Mouse (Mus musculus) intestine, postnatal 0 days (tissue): ENCODE results near the gene Olfr103. TPM values are rescaled to one million over a fixed set of nuclear protein-coding genes. Genes with fewer than 3 reads are reported as not detected.

ENCODE experiments used
- ATAC-seq: fragments of 200-750 bp; cut with Nextera tagmentation; 2 replicates; pipeline ENCODE4 v1.8.0; 2017; ENCODE audit warnings: mild to moderate bottlenecking, moderate TSS enrichment, moderate library complexity
- H3K27ac ChIP-seq: fragments of 300-500 bp; sonication (generic); 2 replicates; pipeline ENCODE4 v1.5.1; 2014; ENCODE audit warnings: mild to moderate bottlenecking, low read depth, low read length, moderate library complexity
- H3K27me3 ChIP-seq: fragments of 300-500 bp; sonication (generic); replicated peaks from 2 replicates; pipeline ENCODE4 v1.6.1; 2014; ENCODE audit warnings: low read length, mixed read lengths; ENCODE audit not compliant: control insufficient read depth, insufficient read depth
- H3K36me3 ChIP-seq: fragments of 300-500 bp; sonication (generic); 2 replicates; pipeline ENCODE4 v1.6.1; 2014; ENCODE audit warnings: mild to moderate bottlenecking, moderate library complexity; ENCODE audit not compliant: control insufficient read depth, insufficient read depth
- H3K4me1 ChIP-seq: fragments of 300-500 bp; sonication (generic); replicated peaks from 2 replicates; pipeline ENCODE4 v1.6.1; 2014; ENCODE audit warnings: antibody characterized with exemption, low read length, mixed read lengths; ENCODE audit not compliant: control insufficient read depth, insufficient read depth
- H3K4me2 ChIP-seq: fragments of 300-500 bp; sonication (generic); replicated peaks from 2 replicates; pipeline ENCODE4 v1.6.1; 2014; ENCODE audit warnings: low read depth, mild to moderate bottlenecking, moderate library complexity
- H3K4me3 ChIP-seq: fragments of 300-500 bp; sonication (generic); 2 replicates; pipeline ENCODE4 v1.5.1; 2014; ENCODE audit warnings: low read depth, low read length
- H3K9ac ChIP-seq: fragments of 300-500 bp; sonication (generic); 2 replicates; pipeline ENCODE4 v1.6.1; 2014; ENCODE audit warnings: mild to moderate bottlenecking, low read depth, low read length
- H3K9me3 ChIP-seq: fragments of 300-500 bp; sonication (generic); 2 replicates; pipeline ENCODE4 v1.6.1; 2016; ENCODE audit warnings: mixed run types; ENCODE audit not compliant: control insufficient read depth
- CTCF ChIP-seq: sonication (generic); IDR thresholded peaks from 2 replicates; pipeline ENCODE4 v1.5.1; 2016; ENCODE audit warnings: low read depth, mild to moderate bottlenecking, control low read depth, antibody characterized with exemption, moderate library complexity
- WGBS: fragments of 180-500 bp; shearing (Covaris S2); extraction: QIAGEN DNeasy Blood & Tissue Kit; methylation state at CpG from one replicate; pipeline ENCODE4 v1.1.7; 2014; 5-methylcytosine and 5-hydroxymethylcytosine counted together
- polyA plus RNA-seq: library from polyadenylated mRNA; unstranded; fragments of >200 nt; fragmentation: Nextera tagmentation; extraction: Ambion mirVana; gene quantifications from 2 replicates; pipeline ENCODE4 v1.2.1, GENCODE M21; 2015

Olfr103 gene
- polyA plus RNA-seq, 1 experiment from 2014 or later, result not detected

DNA sequence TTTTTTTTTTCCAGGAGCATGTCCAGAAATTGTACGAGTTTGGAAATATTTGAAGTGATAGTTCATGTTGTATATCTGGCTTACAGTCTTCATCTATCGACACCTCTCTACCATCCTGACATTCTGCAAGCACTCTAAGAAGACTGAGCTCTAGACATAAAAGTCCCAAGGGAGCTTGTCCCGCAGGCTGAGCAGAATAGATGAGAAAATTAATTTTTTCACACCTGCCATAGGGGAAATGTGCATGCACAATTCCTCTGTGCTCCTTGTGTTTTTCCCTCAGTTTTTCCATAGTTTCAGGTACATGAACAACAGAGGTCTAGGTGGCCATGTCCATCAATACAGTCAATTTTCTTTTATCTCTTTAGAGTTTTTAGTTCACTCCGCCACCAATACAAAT lies 35.3 kb downstream of the Olfr103 start, which contains the start of gene Olfr101:
Gene Olfr101 (minus strand): TSS at position 101 of the 400 bp plus-strand sequence.
- Histone ChIP-seq H3K4me2 (no peak within 1 kb of the TSS), H3K36me3 (no peaks in the 10 kb centered on the region), H3K9me3 (no peaks in the 10 kb centered on the region), H3K9ac (no peak within 1 kb of the TSS), H3K4me3 (no peak within 1 kb of the TSS), H3K27me3 (no peaks in the 10 kb centered on the region), H3K4me1 (no peaks in the 10 kb centered on the region), H3K27ac (no peak within 1 kb of the TSS)
- TF ChIP-seq CTCF, result no peak
- 84% methylated on average over 4 of the region's 4 CpGs for WGBS
- no peak for ATAC-seq

Other genes with a start within 250 kb of the Olfr103 start
- not detected in 2 replicates for gene Olfr91, start 241.4 kb downstream of the Olfr103 start, polyA plus RNA-seq
- not detected in 2 replicates for gene Olfr92, start 219.6 kb downstream of the Olfr103 start, polyA plus RNA-seq
- gene Olfr93, start 178.2 kb downstream of the Olfr103 start, polyA plus RNA-seq, result not detected in 2 replicates
- gene Ubd, start 145.8 kb downstream of the Olfr103 start, polyA plus RNA-seq, result 5.2 and 5.3 TPM in 2 replicates
- not detected in 2 replicates for gene Olfr94, start 138.7 kb downstream of the Olfr103 start, polyA plus RNA-seq
- not detected in 2 replicates for gene Olfr95, start 126.6 kb downstream of the Olfr103 start, polyA plus RNA-seq
- gene Olfr96, start 119.6 kb downstream of the Olfr103 start, polyA plus RNA-seq, result not detected in 2 replicates
- gene Olfr97, start 102.4 kb downstream of the Olfr103 start, polyA plus RNA-seq, result not detected in 2 replicates
- not detected in 2 replicates for gene Olfr98, start 75.9 kb downstream of the Olfr103 start, polyA plus RNA-seq
- 2.9 and 3.4 TPM in 2 replicates for gene H2-M3, start 69.5 kb downstream of the Olfr103 start, polyA plus RNA-seq
- gene Olfr99, start 56.2 kb downstream of the Olfr103 start, polyA plus RNA-seq, result 0.13 TPM in 1 of 2 replicates, not detected in the other
- gene Olfr101, start 35.4 kb downstream of the Olfr103 start, polyA plus RNA-seq, result not detected in 2 replicates
- not detected in 2 replicates for gene Olfr102, start 22.6 kb downstream of the Olfr103 start, polyA plus RNA-seq
- not detected in 2 replicates for gene Olfr104-ps, start 19.9 kb upstream of the Olfr103 start, polyA plus RNA-seq
- not detected in 2 replicates for gene Olfr105-ps, start 39.3 kb upstream of the Olfr103 start, polyA plus RNA-seq
- not detected in 2 replicates for gene Olfr106-ps, start 50.7 kb upstream of the Olfr103 start, polyA plus RNA-seq
- gene Olfr107, start 59.5 kb upstream of the Olfr103 start, polyA plus RNA-seq, result not detected in 2 replicates
- not detected in 2 replicates for gene Olfr108, start 105.8 kb upstream of the Olfr103 start, polyA plus RNA-seq
- gene Olfr109, start 119.2 kb upstream of the Olfr103 start, polyA plus RNA-seq, result not detected in 2 replicates
- gene H2-M2, start 143.9 kb upstream of the Olfr103 start, polyA plus RNA-seq, result 0.12 and 0.18 TPM in 2 replicates
- gene Olfr110, start 152.8 kb upstream of the Olfr103 start, polyA plus RNA-seq, result not detected in 2 replicates
- not detected in 2 replicates for gene Olfr111, start 168.3 kb upstream of the Olfr103 start, polyA plus RNA-seq
- not detected in 2 replicates for gene Olfr112, start 229.8 kb upstream of the Olfr103 start, polyA plus RNA-seq
- gene Olfr113, start 238.0 kb upstream of the Olfr103 start, polyA plus RNA-seq, result not detected in 2 replicates